Mouse (Mus musculus) erythroblast, adult 5-6 weeks (primary cell): ENCODE results near the gene Ralgps1. TPM values are rescaled to one million over a fixed set of nuclear protein-coding genes. Genes with fewer than 3 reads are reported as not detected.

Experiments used
- ATAC-seq: replicated peaks from 2 replicates; pipeline ENCODE4 v1.8.0; 2016; ENCODE audit warnings: moderate number of reproducible peaks, mild to moderate bottlenecking, moderate TSS enrichment, inconsistent platforms; ENCODE audit not compliant: poor library complexity, low FRiP score, severe bottlenecking
- total RNA-seq, 2 experiments: library from RNA; stranded (forward) in 1 of 2; stranded (reverse) in 1 of 2; fragments of 150-400 nt in 1 of 2; fragments of 200-764, 138-1000 nt in 1 of 2; gene quantifications; 2 replicates each; pipeline versions ENCODE4 v1.2.3 to v1.2.4; 2015 to 2017; ENCODE audit warnings: low replicate concordance in 2 of 2

The Ralgps1 gene
- total RNA-seq, 2 experiments from 2014 or later, result 0.58 to 0.60 TPM

- no peak for ATAC-seq
Measured at GRCm38 (mm10) chr2:33187874-33188273, 183.4 kb downstream of the Ralgps1 start.

GRCm38 (mm10) chr2:33186505-33186904 lies 184.8 kb downstream of the Ralgps1 start:
- ATAC-seq, result no peak

GRCm38 (mm10) chr2:33185258-33185657 lies 186.0 kb downstream of the Ralgps1 start:
- ATAC-seq, result no peak

- no peak for ATAC-seq
Measured at GRCm38 (mm10) chr2:33184641-33185040, 186.6 kb downstream of the Ralgps1 start.

- no peak for ATAC-seq
Measured at GRCm38 (mm10) chr2:33183321-33183720, 188.0 kb downstream of the Ralgps1 start.

GRCm38 (mm10) chr2:33179930-33180630 lies 191.2 kb downstream of the Ralgps1 start:
- no peak for ATAC-seq

- ATAC-seq, result no peak
Measured at GRCm38 (mm10) chr2:33179171-33179929, 191.9 kb downstream of the Ralgps1 start.

- ATAC-seq, result no peak
Measured at GRCm38 (mm10) chr2:33178243-33178932, 192.9 kb downstream of the Ralgps1 start.

GRCm38 (mm10) chr2:33177443-33178242 lies 193.6 kb downstream of the Ralgps1 start:
- no peak for ATAC-seq

GRCm38 (mm10) chr2:33176921-33177320 lies 194.4 kb downstream of the Ralgps1 start:
- no peak for ATAC-seq

GRCm38 (mm10) chr2:33176516-33176915 lies 194.8 kb downstream of the Ralgps1 start:
- no peak for ATAC-seq

GRCm38 (mm10) chr2:33173686-33174085 lies 197.6 kb downstream of the Ralgps1 start:
- no peak for ATAC-seq

GRCm38 (mm10) chr2:33173126-33173525 lies 198.2 kb downstream of the Ralgps1 start:
- no peak for ATAC-seq

GRCm38 (mm10) chr2:33170777-33171565 lies 200.3 kb downstream of the Ralgps1 start:
- ATAC-seq, result no peak

- no peak for ATAC-seq
Measured at GRCm38 (mm10) chr2:33169445-33169844, 201.8 kb downstream of the Ralgps1 start.

- no peak for ATAC-seq
Measured at GRCm38 (mm10) chr2:33167060-33167459, 204.2 kb downstream of the Ralgps1 start.

- no peak for ATAC-seq
Measured at GRCm38 (mm10) chr2:33165710-33166374, 205.4 kb downstream of the Ralgps1 start.

- no peak for ATAC-seq
Measured at GRCm38 (mm10) chr2:33165229-33165628, 206.1 kb downstream of the Ralgps1 start.

GRCm38 (mm10) chr2:33164646-33165045 lies 206.6 kb downstream of the Ralgps1 start:
- ATAC-seq, result no peak
